Mouse (Mus musculus) forebrain, embryonic 15.5 days (tissue): ENCODE data around the gene Supt6. TPM values are rescaled to one million over a fixed set of nuclear protein-coding genes. Genes with fewer than 3 reads are reported as not detected.

Source experiments
- ATAC-seq: fragments of 200-750 bp; cut with Nextera tagmentation; replicated peaks from 2 replicates; pipeline ENCODE4 v1.8.0; 2017; ENCODE audit warnings: mild to moderate bottlenecking, moderate TSS enrichment, moderate library complexity
- H3K27ac ChIP-seq: fragments of 300-500 bp; sonication (generic); replicated peaks from 2 replicates; pipeline ENCODE4 v1.5.1; 2015; ENCODE audit warnings: mild to moderate bottlenecking, inconsistent platforms
- H3K27me3 ChIP-seq: fragments of 300-500 bp; sonication (generic); 2 replicates; pipeline ENCODE4 v1.6.1; 2015; ENCODE audit warnings: inconsistent platforms
- H3K36me3 ChIP-seq: fragments of 300-500 bp; sonication (generic); 2 replicates; pipeline ENCODE4 v1.6.1; 2015; ENCODE audit warnings: mild to moderate bottlenecking, inconsistent platforms
- H3K4me1 ChIP-seq: fragments of 300-500 bp; sonication (generic); 2 replicates; pipeline ENCODE4 v1.6.1; 2015; ENCODE audit warnings: inconsistent platforms
- H3K4me2 ChIP-seq: fragments of 300-500 bp; sonication (generic); replicated peaks from 2 replicates; pipeline ENCODE4 v1.6.1; 2015; ENCODE audit warnings: mild to moderate bottlenecking, inconsistent platforms
- H3K4me3 ChIP-seq: fragments of 300-500 bp; sonication (generic); 2 replicates; pipeline ENCODE4 v1.5.1; 2015; ENCODE audit warnings: mild to moderate bottlenecking, inconsistent platforms
- H3K9ac ChIP-seq: fragments of 300-500 bp; sonication (generic); replicated peaks from 2 replicates; pipeline ENCODE4 v1.6.1; 2015; ENCODE audit warnings: mild to moderate bottlenecking, inconsistent platforms
- H3K9me3 ChIP-seq: fragments of 300-500 bp; sonication (generic); 2 replicates; pipeline ENCODE4 v1.6.1; 2016; ENCODE audit warnings: inconsistent platforms
- WGBS: fragments of 180-500 bp; shearing (Covaris S2); methylation state at CpG from one replicate; pipeline ENCODE4 v1.1.7; 2015; ENCODE audit warnings: mixed read lengths; 5-methylcytosine and 5-hydroxymethylcytosine counted together
- polyA plus RNA-seq: library from polyadenylated mRNA; unstranded; fragments of >200 nt; fragmentation: Nextera tagmentation; extraction: Ambion mirVana; gene quantifications from 2 replicates; pipeline ENCODE4 v1.2.1, GENCODE M21; 2015

The Supt6 gene
- polyA plus RNA-seq, 1 experiment from 2014 or later = 29.4 TPM

GRCm38 (mm10) chr11:78177903-78178858, 67.6 kb downstream of the Supt6 start:
- Histone ChIP-seq H3K4me3 (peak overlapping the region; percentile 67), H3K9ac (peak overlapping the region; percentile 46), H3K36me3 (peaks cover 30% of the 10 kb centered on the region), H3K9me3 (no peaks in the 10 kb centered on the region), H3K4me1 (peaks cover 59% of the 10 kb centered on the region), H3K4me2 (peak overlapping the region; percentile 73), H3K27ac (peak overlapping the region; percentile 88), H3K27me3 (no peaks in the 10 kb centered on the region)
- under 1% methylated on average over 70 of the region's 84 CpGs for WGBS
- peak; percentile 91 for ATAC-seq

- 2% methylated on average over 10 of the region's 10 CpGs for WGBS
- Histone ChIP-seq H3K4me3 (peak overlapping the region; percentile 67), H3K9me3 (no peaks in the 10 kb centered on the region), H3K4me1 (peaks cover 58% of the 10 kb centered on the region), H3K27me3 (no peaks in the 10 kb centered on the region), H3K9ac (peak overlapping the region; percentile 46), H3K36me3 (peaks cover 30% of the 10 kb centered on the region), H3K27ac (peak overlapping the region; percentile 88; the same call in 1 of the 2 replicates), H3K4me2 (peak overlapping the region; percentile 73)
- ATAC-seq = no peak
Observed at GRCm38 (mm10) chr11:78177437-78177836, 68.3 kb downstream of the Supt6 start.

- peak overlapping the region; percentile 47; the same call in 1 of the 2 replicates for H3K9ac ChIP-seq
- H3K27me3 ChIP-seq = no peaks in the 10 kb centered on the region
Observed at GRCm38 (mm10) chr11:78176905-78177331, 68.9 kb downstream of the Supt6 start.

GRCm38 (mm10) chr11:78176402-78176862, 69.4 kb downstream of the Supt6 start, which contains the start of the genes Nek8 and Tlcd1:
Nek8 (minus strand) TSS chr11:78176675.
Tlcd1 (plus strand) TSS chr11:78176711.
- WGBS = under 1% methylated on average over 32 of the region's 32 CpGs

More at GRCm38 (mm10) chr11:78176905-78177331, 68.9 kb downstream of the Supt6 start:
- peaks cover 52% of the 10 kb centered on the region for H3K4me1 ChIP-seq
- H3K4me3 ChIP-seq = peak overlapping the region; percentile 67
- H3K9me3 ChIP-seq = no peaks in the 10 kb centered on the region
- 0 out of 2 replicates have a peak overlapping the region, but pooled peaks have one; percentile 72 for H3K27ac ChIP-seq
- peaks cover 26% of the 10 kb centered on the region for H3K36me3 ChIP-seq
- H3K4me2 ChIP-seq = peak overlapping the region; percentile 73
- WGBS = 1% methylated on average over 23 of the region's 23 CpGs
- ATAC-seq = no peak

GRCm38 (mm10) chr11:78175771-78176401, 69.9 kb downstream of the Supt6 start:
- peak overlapping the region; percentile 72 for H3K27ac ChIP-seq
- WGBS = 4% methylated on average over 9 of the region's 10 CpGs

More at GRCm38 (mm10) chr11:78176402-78176862, 69.4 kb downstream of the Supt6 start, which contains the start of the genes Nek8 and Tlcd1:
- H3K27me3 ChIP-seq = no peaks in the 10 kb centered on the region
- peaks cover 21% of the 10 kb centered on the region for H3K36me3 ChIP-seq
- H3K27ac ChIP-seq = peak within 1 kb of the TSS; percentile 72
- ATAC-seq = peak; percentile 55
- H3K4me3 ChIP-seq = peak within 1 kb of the TSS; percentile 67
- H3K9ac ChIP-seq = peak within 1 kb of the TSS; percentile 47
- H3K4me2 ChIP-seq = peak within 1 kb of the TSS; percentile 73
- peaks cover 47% of the 10 kb centered on the region for H3K4me1 ChIP-seq
- no peaks in the 10 kb centered on the region for H3K9me3 ChIP-seq

GRCm38 (mm10) chr11:78174506-78174905, 71.3 kb downstream of the Supt6 start:
- Histone ChIP-seq H3K9ac (no peak overlapping the region), H3K27ac (no peak overlapping the region), H3K27me3 (no peaks in the 10 kb centered on the region), H3K9me3 (no peaks in the 10 kb centered on the region), H3K4me3 (no peak overlapping the region), H3K36me3 (peaks cover 2% of the 10 kb centered on the region; the same call in 1 of the 2 replicates), H3K4me2 (no peak overlapping the region), H3K4me1 (peaks cover 35% of the 10 kb centered on the region)
- 93% methylated on average over 3 of the region's 3 CpGs for WGBS
- no peak for ATAC-seq

More at GRCm38 (mm10) chr11:78175771-78176401, 69.9 kb downstream of the Supt6 start:
- Histone ChIP-seq H3K9me3 (no peaks in the 10 kb centered on the region), H3K4me3 (peak overlapping the region; percentile 67), H3K36me3 (peaks cover 16% of the 10 kb centered on the region), H3K4me1 (peaks cover 46% of the 10 kb centered on the region), H3K27me3 (no peaks in the 10 kb centered on the region), H3K9ac (peak overlapping the region; percentile 47), H3K4me2 (peak overlapping the region; percentile 73)
- no peak for ATAC-seq

GRCm38 (mm10) chr11:78172748-78173383, 72.9 kb downstream of the Supt6 start:
- no peak for ATAC-seq
- H3K9me3 ChIP-seq = no peaks in the 10 kb centered on the region
- no peak overlapping the region for H3K4me2 ChIP-seq
- H3K4me3 ChIP-seq = no peak overlapping the region
- peaks cover 19% of the 10 kb centered on the region for H3K4me1 ChIP-seq
- H3K27me3 ChIP-seq = no peaks in the 10 kb centered on the region
- H3K27ac ChIP-seq = no peak overlapping the region
- WGBS = 86% methylated on average over 19 of the region's 19 CpGs
- no peaks in the 10 kb centered on the region for H3K36me3 ChIP-seq
- no peak overlapping the region for H3K9ac ChIP-seq

GRCm38 (mm10) chr11:78172034-78172747, 73.6 kb downstream of the Supt6 start:
- no peak overlapping the region for H3K4me2 ChIP-seq
- peaks cover 12% of the 10 kb centered on the region for H3K4me1 ChIP-seq
- H3K9ac ChIP-seq = no peak overlapping the region
- WGBS = 82% methylated on average over 16 of the region's 16 CpGs
- H3K27me3 ChIP-seq = no peaks in the 10 kb centered on the region
- H3K9me3 ChIP-seq = no peaks in the 10 kb centered on the region
- H3K36me3 ChIP-seq = no peaks in the 10 kb centered on the region
- H3K27ac ChIP-seq = no peak overlapping the region
- H3K4me3 ChIP-seq = no peak overlapping the region
- no peak for ATAC-seq

- WGBS = 66% methylated on average over 4 of the region's 4 CpGs
- Histone ChIP-seq H3K4me1 (peaks cover 5% of the 10 kb centered on the region; the same call in 1 of the 2 replicates), H3K9me3 (no peaks in the 10 kb centered on the region), H3K4me3 (no peak overlapping the region), H3K27me3 (no peaks in the 10 kb centered on the region), H3K36me3 (no peaks in the 10 kb centered on the region), H3K4me2 (no peak overlapping the region), H3K27ac (no peak overlapping the region), H3K9ac (no peak overlapping the region)
- ATAC-seq = no peak
Observed at GRCm38 (mm10) chr11:78171328-78171727, 74.5 kb downstream of the Supt6 start.

- Histone ChIP-seq H3K4me2 (no peak overlapping the region), H3K9me3 (no peaks in the 10 kb centered on the region), H3K4me1 (peaks cover 8% of the 10 kb centered on the region), H3K27me3 (no peaks in the 10 kb centered on the region), H3K9ac (no peak overlapping the region), H3K36me3 (no peaks in the 10 kb centered on the region), H3K4me3 (no peak overlapping the region), H3K27ac (no peak overlapping the region)
- 93% methylated on average over 15 of the region's 15 CpGs for WGBS
- ATAC-seq = no peak
Observed at GRCm38 (mm10) chr11:78170306-78170705, 75.5 kb downstream of the Supt6 start.
